Mouse (Mus musculus): Measurements from ENCODE around the gene Foxp1. TPM values are rescaled to one million over a fixed set of nuclear protein-coding genes. Genes with fewer than 3 reads are reported as not detected.

Foxp1 gene
- polyA plus RNA-seq, 1 experiment from 2014 or later: 45.3 TPM

DNA sequence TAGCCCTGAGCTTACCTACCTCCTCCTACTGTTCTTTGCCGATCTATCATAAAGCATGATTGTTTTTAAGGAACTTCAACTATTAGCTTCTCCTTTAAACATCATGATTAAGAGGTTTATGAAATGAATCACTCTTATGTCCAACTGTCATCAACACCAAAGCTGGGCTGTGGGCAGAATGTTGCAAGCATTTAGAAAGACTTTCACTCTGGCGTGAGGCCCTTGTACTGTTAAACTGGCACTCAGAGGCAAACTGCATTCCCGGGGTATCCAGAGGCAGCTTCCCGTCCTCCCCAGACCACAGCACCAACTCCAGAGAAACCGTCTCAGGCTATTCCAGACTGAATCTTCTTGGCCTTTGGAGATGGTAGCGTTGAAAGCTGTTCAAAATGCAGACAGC, 86.2 kb downstream of the Foxp1 start:
- ATAC-seq: no peak
- H3K9me3 ChIP-seq (ENCODE audit: control insufficient read depth): no peaks in the 10 kb centered on the region
- WGBS: 88% methylated on average over 6 of the region's 6 CpGs
- no peak for TF ChIP-seq CTCF (IDR thresholded peaks at IDR 0.05; ENCODE audit: low read depth)
- H3K36me3 ChIP-seq (ENCODE audit: control insufficient read depth, insufficient read depth): peaks cover 21% of the 10 kb centered on the region
- no peak overlapping the region for H3K4me3 ChIP-seq (ENCODE audit: low read depth, low read length)
- H3K4me1 ChIP-seq (replicated peaks; ENCODE audit: control insufficient read depth, insufficient read depth, low read length): no peaks in the 10 kb centered on the region; the same call in 1 of the 2 replicates
- H3K4me2 ChIP-seq (replicated peaks; ENCODE audit: low read depth): no peak overlapping the region
- no peak overlapping the region for H3K27ac ChIP-seq (ENCODE audit: low read depth, low read length)
- no peak overlapping the region for H3K9ac ChIP-seq (ENCODE audit: low read depth, low read length)
- no peaks in the 10 kb centered on the region for H3K27me3 ChIP-seq (replicated peaks; ENCODE audit: control insufficient read depth, insufficient read depth, low read length)

DNA sequence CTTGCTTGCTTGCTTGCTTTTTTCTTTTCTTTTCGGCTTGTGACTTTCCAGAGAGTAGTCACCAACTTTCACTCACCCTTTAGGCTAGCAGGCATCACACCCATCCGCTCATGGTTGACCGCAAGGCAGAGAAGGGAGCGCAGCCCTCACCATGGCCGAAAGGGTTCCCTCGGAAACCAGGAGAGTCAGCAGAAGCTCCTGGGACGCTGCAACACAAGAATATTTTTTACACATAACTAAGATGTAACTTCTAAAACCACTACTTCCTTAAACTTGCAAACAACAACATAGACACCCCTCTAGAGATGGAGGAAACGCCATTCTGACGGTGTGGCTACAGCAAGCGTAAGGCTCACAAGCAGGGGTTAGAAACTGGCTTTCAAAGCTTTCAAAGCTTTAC, 87.4 kb downstream of the Foxp1 start:
- H3K4me2 ChIP-seq (replicated peaks; ENCODE audit: low read depth): no peak overlapping the region
- no peak overlapping the region for H3K27ac ChIP-seq (ENCODE audit: low read depth, low read length)
- H3K4me3 ChIP-seq (ENCODE audit: low read depth, low read length): no peak overlapping the region
- no peaks in the 10 kb centered on the region for H3K9me3 ChIP-seq (ENCODE audit: control insufficient read depth)
- H3K36me3 ChIP-seq (ENCODE audit: control insufficient read depth, insufficient read depth): peaks cover 21% of the 10 kb centered on the region
- no peak for TF ChIP-seq CTCF (IDR thresholded peaks at IDR 0.05; ENCODE audit: low read depth)
- no peak for ATAC-seq
- H3K9ac ChIP-seq (ENCODE audit: low read depth, low read length): no peak overlapping the region
- no peaks in the 10 kb centered on the region; the same call in 1 of the 2 replicates for H3K4me1 ChIP-seq (replicated peaks; ENCODE audit: control insufficient read depth, insufficient read depth, low read length)
- H3K27me3 ChIP-seq (replicated peaks; ENCODE audit: control insufficient read depth, insufficient read depth, low read length): no peaks in the 10 kb centered on the region
- 95% methylated on average over 10 of the region's 10 CpGs for WGBS

DNA sequence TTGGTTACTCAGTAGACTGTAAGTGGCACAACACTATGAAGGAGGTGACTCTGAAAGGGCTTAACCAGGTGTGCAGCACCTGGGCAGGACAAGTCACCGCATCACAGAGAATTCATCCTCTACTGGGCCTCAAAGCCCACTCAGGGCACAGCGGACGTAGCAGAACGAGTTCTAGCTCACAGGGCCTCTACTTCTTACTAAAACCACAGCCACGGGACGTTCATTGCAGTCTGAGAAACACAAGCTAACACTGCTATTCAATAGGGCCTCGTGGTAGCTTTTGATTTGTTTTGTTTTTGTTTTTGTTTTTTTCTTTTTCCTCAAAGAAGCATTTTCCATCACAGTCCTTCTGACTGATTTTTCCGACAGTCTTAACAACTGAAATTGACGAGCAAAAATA, 89.5 kb downstream of the Foxp1 start:
- no peak for ATAC-seq
- no peaks in the 10 kb centered on the region for H3K9me3 ChIP-seq (ENCODE audit: control insufficient read depth)
- peaks cover 24% of the 10 kb centered on the region for H3K36me3 ChIP-seq (ENCODE audit: control insufficient read depth, insufficient read depth)
- H3K4me3 ChIP-seq (ENCODE audit: low read depth, low read length): no peak overlapping the region
- H3K27me3 ChIP-seq (replicated peaks; ENCODE audit: control insufficient read depth, insufficient read depth, low read length): no peaks in the 10 kb centered on the region
- H3K4me2 ChIP-seq (replicated peaks; ENCODE audit: low read depth): no peak overlapping the region
- H3K27ac ChIP-seq (ENCODE audit: low read depth, low read length): no peak overlapping the region
- TF ChIP-seq CTCF (IDR thresholded peaks at IDR 0.05; ENCODE audit: low read depth): no peak
- H3K4me1 ChIP-seq (replicated peaks; ENCODE audit: control insufficient read depth, insufficient read depth, low read length): no peaks in the 10 kb centered on the region
- WGBS: 95% methylated on average over 9 of the region's 9 CpGs
- H3K9ac ChIP-seq (ENCODE audit: low read depth, low read length): no peak overlapping the region

DNA sequence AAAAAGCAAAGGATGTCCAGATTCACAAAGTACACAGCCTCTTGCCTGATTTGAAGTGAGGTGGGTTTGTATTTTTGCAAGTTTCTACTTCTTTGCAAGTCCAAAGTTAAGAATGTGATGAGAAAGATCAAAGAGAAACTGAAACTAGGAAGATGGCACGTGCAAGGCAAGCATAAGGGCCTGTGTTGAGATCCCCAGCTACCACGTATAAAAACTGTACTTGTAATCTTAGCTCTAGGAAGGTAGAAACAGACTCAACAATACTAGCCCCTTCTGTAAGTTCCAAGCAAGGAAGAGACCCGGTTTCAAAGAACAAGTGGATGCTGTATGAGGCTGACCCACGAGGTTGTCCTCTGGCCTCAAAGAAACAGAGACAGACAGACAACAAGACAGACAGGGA, 90.6 kb downstream of the Foxp1 start:
- H3K27me3 ChIP-seq (replicated peaks; ENCODE audit: control insufficient read depth, insufficient read depth, low read length): no peaks in the 10 kb centered on the region
- H3K9me3 ChIP-seq (ENCODE audit: control insufficient read depth): no peaks in the 10 kb centered on the region
- WGBS: 52% methylated on average over 4 of the region's 4 CpGs
- H3K27ac ChIP-seq (ENCODE audit: low read depth, low read length): no peak overlapping the region
- no peak for TF ChIP-seq CTCF (IDR thresholded peaks at IDR 0.05; ENCODE audit: low read depth)
- H3K36me3 ChIP-seq (ENCODE audit: control insufficient read depth, insufficient read depth): peaks cover 29% of the 10 kb centered on the region
- H3K4me2 ChIP-seq (replicated peaks; ENCODE audit: low read depth): no peak overlapping the region
- ATAC-seq: no peak
- no peak overlapping the region for H3K4me3 ChIP-seq (ENCODE audit: low read depth, low read length)
- no peak overlapping the region for H3K9ac ChIP-seq (ENCODE audit: low read depth, low read length)
- H3K4me1 ChIP-seq (replicated peaks; ENCODE audit: control insufficient read depth, insufficient read depth, low read length): no peaks in the 10 kb centered on the region

DNA sequence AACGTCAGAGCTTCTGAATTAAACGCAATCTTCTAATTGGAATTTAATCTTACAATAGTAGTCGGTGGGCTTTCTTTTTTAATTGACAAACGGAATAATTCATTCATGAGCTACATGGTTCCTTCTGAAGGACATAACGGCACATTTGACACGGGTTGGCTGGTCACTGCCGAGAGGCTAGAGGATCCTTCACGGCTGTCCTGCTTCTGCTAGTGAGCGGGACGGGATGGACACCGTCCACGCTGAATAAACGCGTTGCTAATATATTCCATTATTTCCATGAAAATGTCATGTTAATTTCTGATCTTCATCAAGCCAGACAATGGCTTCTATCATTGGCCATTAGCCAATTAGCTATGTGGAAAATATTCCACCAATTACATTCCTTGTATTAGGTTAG, 92.0 kb downstream of the Foxp1 start:
- Histone ChIP-seq H3K4me2 (replicated peaks; ENCODE audit: low read depth) (no peak overlapping the region), H3K27me3 (replicated peaks; ENCODE audit: control insufficient read depth, insufficient read depth, low read length) (no peaks in the 10 kb centered on the region), H3K9me3 (ENCODE audit: control insufficient read depth) (no peaks in the 10 kb centered on the region), H3K4me3 (ENCODE audit: low read depth, low read length) (no peak overlapping the region), H3K9ac (ENCODE audit: low read depth, low read length) (no peak overlapping the region), H3K27ac (ENCODE audit: low read depth, low read length) (no peak overlapping the region), H3K36me3 (ENCODE audit: control insufficient read depth, insufficient read depth) (peaks cover 25% of the 10 kb centered on the region), H3K4me1 (replicated peaks; ENCODE audit: control insufficient read depth, insufficient read depth, low read length) (no peaks in the 10 kb centered on the region; the same call in 1 of the 2 replicates)
- ATAC-seq: no peak
- no peak for TF ChIP-seq CTCF (IDR thresholded peaks at IDR 0.05; ENCODE audit: low read depth)
- WGBS: 93% methylated on average over 14 of the region's 14 CpGs

DNA sequence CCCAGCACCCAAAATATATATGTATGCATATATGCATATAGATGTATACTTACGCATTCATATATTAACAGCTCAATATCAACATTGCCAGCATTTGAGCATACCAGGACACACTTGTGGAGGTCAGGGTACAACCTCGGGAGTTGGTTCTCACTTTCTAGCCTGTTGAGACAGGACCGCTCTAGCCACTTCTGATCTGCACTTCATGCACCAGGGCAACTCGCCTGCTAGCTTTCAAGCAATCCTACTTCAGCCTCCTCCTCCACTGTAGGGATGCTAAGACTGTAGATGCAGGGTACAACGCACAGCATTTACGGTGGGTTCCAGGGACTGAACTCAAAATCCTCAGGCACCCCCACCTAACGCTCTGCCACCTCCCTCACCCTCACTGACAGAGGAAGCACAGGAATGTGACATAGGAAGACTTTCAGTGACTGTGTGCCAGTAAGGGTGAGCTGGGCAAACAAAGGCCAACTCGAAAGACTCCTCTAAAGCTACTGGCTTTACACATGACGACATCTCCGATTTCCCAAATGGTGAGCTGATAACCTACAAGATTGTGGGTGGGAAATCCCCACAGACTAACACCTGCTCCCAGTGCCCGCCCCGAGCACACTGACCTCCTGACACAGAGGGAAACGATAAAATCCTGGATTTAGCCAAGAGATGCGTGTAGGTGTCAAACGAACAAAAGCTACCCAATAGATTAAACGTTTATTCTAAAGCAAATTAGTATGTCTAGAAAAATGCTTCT, 93.0 kb downstream of the Foxp1 start:
- H3K9ac ChIP-seq (ENCODE audit: low read depth, low read length): no peak overlapping the region
- H3K27ac ChIP-seq (ENCODE audit: low read depth, low read length): no peak overlapping the region
- 66% methylated on average over 16 of the region's 16 CpGs for WGBS
- no peaks in the 10 kb centered on the region for H3K9me3 ChIP-seq (ENCODE audit: control insufficient read depth)
- H3K27me3 ChIP-seq (replicated peaks; ENCODE audit: control insufficient read depth, insufficient read depth, low read length): no peaks in the 10 kb centered on the region
- peaks cover 17% of the 10 kb centered on the region for H3K36me3 ChIP-seq (ENCODE audit: control insufficient read depth, insufficient read depth)
- no peak for ATAC-seq
- H3K4me1 ChIP-seq (replicated peaks; ENCODE audit: control insufficient read depth, insufficient read depth, low read length): no peaks in the 10 kb centered on the region; the same call in 1 of the 2 replicates
- TF ChIP-seq CTCF (IDR thresholded peaks at IDR 0.05; ENCODE audit: low read depth): no peak
- H3K4me3 ChIP-seq (ENCODE audit: low read depth, low read length): no peak overlapping the region
- H3K4me2 ChIP-seq (replicated peaks; ENCODE audit: low read depth): no peak overlapping the region

Measured in intestine, postnatal 0 days (tissue).